In the genomic region with DNA sequence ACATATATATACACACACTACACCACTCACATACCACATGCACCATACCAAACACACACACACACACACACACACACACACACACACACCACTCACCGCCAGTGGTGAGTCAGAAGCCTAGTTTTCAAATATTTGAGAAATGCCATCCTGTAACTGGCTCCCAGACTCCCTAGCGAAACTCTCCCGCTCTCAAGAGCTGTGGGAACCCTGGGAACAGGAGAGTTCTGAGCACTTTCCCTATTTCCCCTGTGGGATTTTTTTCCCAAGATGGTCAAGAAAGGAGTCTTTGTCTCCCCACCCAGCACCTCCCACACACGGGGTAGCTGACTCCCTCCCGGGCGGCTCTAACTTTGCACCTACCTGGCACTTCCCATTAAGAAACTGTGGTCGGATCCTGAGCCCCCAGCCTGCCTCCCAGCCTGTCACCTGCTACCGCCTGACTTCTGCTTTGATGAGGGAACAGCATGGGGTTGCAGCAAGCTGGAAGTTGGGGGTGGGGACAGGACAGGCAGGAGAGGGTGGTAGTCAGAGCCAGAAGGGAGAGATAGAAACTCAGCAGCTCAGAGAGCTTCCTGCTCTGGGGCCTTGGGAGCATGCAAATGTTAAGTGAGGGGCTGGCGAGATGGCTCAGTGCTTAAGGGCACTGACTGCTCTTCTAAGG, we compare ENCODE assay signal across 11 mouse cellular contexts. TPM values are rescaled to one million over a fixed set of nuclear protein-coding genes. Genes with fewer than 3 reads are reported as not detected.
DNase-seq lines count a peak whose midpoint lies in the region; ATAC-seq lines count a peak whose summit lies in the region.
"Had no signal": no experiment of that assay in that cellular context is flagged by ENCODE, and none has a peak within 500 bp of the region (broad histone marks: within the 10 kb centered on the region; RNA-seq: fewer than 3 reads in every experiment).

No protein-coding gene starts in this region.

- ATAC-seq in hindbrain, embryonic 12.5 days (ENCODE audit: low FRiP score): 0 out of 2 replicates have a peak, but pooled peaks have one; percentile 33
- no peak for ATAC-seq in hindbrain, embryonic 13.5 days (ENCODE audit: low FRiP score)
- peak; percentile 31; the same call in 1 of the 2 replicates for ATAC-seq in embryonic facial prominence, embryonic 14.5 days (ENCODE audit: low read depth)
- ATAC-seq: midbrain, embryonic 13.5 days had no signal

- H3K9me3 ChIP-seq in hindbrain, embryonic 12.5 days (replicated peaks): no peaks in the 10 kb centered on the region
- H3K9me3 ChIP-seq in hindbrain, embryonic 13.5 days: no peaks in the 10 kb centered on the region
- no peaks in the 10 kb centered on the region for H3K9me3 ChIP-seq in embryonic facial prominence, embryonic 14.5 days (ENCODE audit: control insufficient read depth, low read length)
- H3K9me3 ChIP-seq: embryonic facial prominence, embryonic 12.5 days; midbrain, embryonic 13.5 days had no signal

- H3K4me3 ChIP-seq in hindbrain, embryonic 12.5 days: no peak overlapping the region
- no peak overlapping the region for H3K4me3 ChIP-seq in hindbrain, embryonic 13.5 days
- H3K4me3 ChIP-seq in embryonic facial prominence, embryonic 14.5 days (ENCODE audit: low read depth, low read length): no peak overlapping the region
- H3K4me3 ChIP-seq: embryonic facial prominence, embryonic 12.5 days; midbrain, embryonic 13.5 days had no signal

- H3K27me3 ChIP-seq in hindbrain, embryonic 12.5 days: 0 out of 2 replicates have a peak, but pooled peaks cover 2% of the 10 kb centered on the region
- H3K27me3 ChIP-seq in hindbrain, embryonic 13.5 days: no peaks in the 10 kb centered on the region
- no peaks in the 10 kb centered on the region for H3K27me3 ChIP-seq in embryonic facial prominence, embryonic 14.5 days (replicated peaks; ENCODE audit: control insufficient read depth, insufficient read depth, low read length)
- H3K27me3 ChIP-seq: embryonic facial prominence, embryonic 12.5 days; midbrain, embryonic 13.5 days had no signal

- no peaks in the 10 kb centered on the region for H3K36me3 ChIP-seq in hindbrain, embryonic 12.5 days
- no peaks in the 10 kb centered on the region for H3K36me3 ChIP-seq in hindbrain, embryonic 13.5 days
- H3K36me3 ChIP-seq in embryonic facial prominence, embryonic 14.5 days (ENCODE audit: control insufficient read depth, insufficient read depth, low read length): no peaks in the 10 kb centered on the region
- H3K36me3 ChIP-seq: embryonic facial prominence, embryonic 12.5 days; midbrain, embryonic 13.5 days had no signal

- no peak overlapping the region; the same call in 1 of the 2 replicates for H3K9ac ChIP-seq in hindbrain, embryonic 12.5 days
- no peak overlapping the region for H3K9ac ChIP-seq in hindbrain, embryonic 13.5 days
- H3K9ac ChIP-seq in embryonic facial prominence, embryonic 14.5 days (ENCODE audit: low read depth, low read length): peak overlapping the region; percentile 35; the same call in 1 of the 2 replicates
- H3K9ac ChIP-seq: embryonic facial prominence, embryonic 12.5 days; midbrain, embryonic 13.5 days had no signal

- 16% methylated on average over 9 of the region's 9 CpGs for WGBS in hindbrain, embryonic 12.5 days
- 22% methylated on average over 9 of the region's 9 CpGs for WGBS in hindbrain, embryonic 13.5 days
- WGBS in embryonic facial prominence, embryonic 14.5 days: 9% methylated on average over 9 of the region's 9 CpGs

- DNase-seq in urinary bladder, postnatal 14 days (ENCODE audit: low spot score): peak; percentile 34
- no peak for DNase-seq in urinary bladder, adult 18-20 months (ENCODE audit: low spot score in 2 of 2)
- DNase-seq in embryonic facial prominence, embryonic 14.5 days (ENCODE audit: low spot score): no peak
- DNase-seq in yolk sac, embryonic 10.5 days (ENCODE audit: low spot score): peak; percentile 55
- DNase-seq in embryo, embryonic 9.5 days (ENCODE audit: extremely low spot score): no peak
- no peak for DNase-seq in cerebellum, adult 8-10 months
- DNase-seq: kidney, postnatal 4 days had no signal

- no peak overlapping the region for H3K4me2 ChIP-seq in hindbrain, embryonic 12.5 days (replicated peaks)
- no peak overlapping the region for H3K4me2 ChIP-seq in hindbrain, embryonic 13.5 days
- H3K4me2 ChIP-seq in embryonic facial prominence, embryonic 14.5 days (ENCODE audit: low read depth, low read length): peak overlapping the region; percentile 20; the same call in 1 of the 2 replicates
- H3K4me2 ChIP-seq: embryonic facial prominence, embryonic 12.5 days; midbrain, embryonic 13.5 days had no signal

- peak overlapping the region; percentile 23; the same call in 1 of the 2 replicates for H3K27ac ChIP-seq in hindbrain, embryonic 12.5 days
- no peak overlapping the region for H3K27ac ChIP-seq in hindbrain, embryonic 13.5 days
- H3K27ac ChIP-seq in embryonic facial prominence, embryonic 14.5 days (replicated peaks; ENCODE audit: low read depth, low read length): no peak overlapping the region
- H3K27ac ChIP-seq: embryonic facial prominence, embryonic 12.5 days; midbrain, embryonic 13.5 days had no signal

- peaks cover 8% of the 10 kb centered on the region for H3K4me1 ChIP-seq in hindbrain, embryonic 12.5 days
- peaks cover 4% of the 10 kb centered on the region; the same call in 1 of the 2 replicates for H3K4me1 ChIP-seq in hindbrain, embryonic 13.5 days (replicated peaks)
- H3K4me1 ChIP-seq in embryonic facial prominence, embryonic 14.5 days (ENCODE audit: control insufficient read depth, insufficient read depth, low read length): no peaks in the 10 kb centered on the region
- H3K4me1 ChIP-seq: embryonic facial prominence, embryonic 12.5 days; midbrain, embryonic 13.5 days had no signal

RNA-seq across cellular contexts. Expression of gene Pald1, which starts 11.3 kb away (rescaled TPM):
- polyA plus RNA-seq in hindbrain, embryonic 12.5 days (2016; fragmentation: Nextera tagmentation; extraction: Ambion mirVana): 34.5 and 39.3 TPM in 2 replicates
- 29.4 and 30.8 TPM in 2 replicates for polyA plus RNA-seq in hindbrain, embryonic 13.5 days (2015; fragmentation: Nextera tagmentation; extraction: Ambion mirVana)
- 20.7 and 21.1 TPM in 2 replicates for polyA plus RNA-seq in embryonic facial prominence, embryonic 14.5 days (2014; fragmentation: Nextera tagmentation; extraction: Ambion mirVana)

RNA-seq across cellular contexts. Expression of gene Nodal, which starts 23.2 kb away (rescaled TPM):
- polyA plus RNA-seq in hindbrain, embryonic 12.5 days (2016; fragmentation: Nextera tagmentation; extraction: Ambion mirVana): 0.10 TPM in 1 of 2 replicates, not detected in the other
- polyA plus RNA-seq in hindbrain, embryonic 13.5 days (2015; fragmentation: Nextera tagmentation; extraction: Ambion mirVana): 0.09 TPM in 1 of 2 replicates, not detected in the other
- 0.10 and 0.13 TPM in 2 replicates for polyA plus RNA-seq in embryonic facial prominence, embryonic 14.5 days (2014; fragmentation: Nextera tagmentation; extraction: Ambion mirVana)
- polyA plus RNA-seq: midbrain, embryonic 13.5 days had no signal

RNA-seq across cellular contexts. Expression of gene Eif4ebp2, which starts 57.9 kb away (rescaled TPM):
- polyA plus RNA-seq in hindbrain, embryonic 12.5 days (2016; fragmentation: Nextera tagmentation; extraction: Ambion mirVana): 63.2 and 71.0 TPM in 2 replicates
- polyA plus RNA-seq in hindbrain, embryonic 13.5 days (2015; fragmentation: Nextera tagmentation; extraction: Ambion mirVana): 66.3 and 66.4 TPM in 2 replicates
- 43.3 and 46.9 TPM in 2 replicates for polyA plus RNA-seq in embryonic facial prominence, embryonic 14.5 days (2014; fragmentation: Nextera tagmentation; extraction: Ambion mirVana)

Comparison
In these comparisons a context has a peak if more than half of its experiments do, and no peak if none do; other contexts are left out.
1. DNase-seq: peak in urinary bladder, postnatal 14 days (single experiment) and yolk sac, embryonic 10.5 days (single experiment); none in urinary bladder, adult 18-20 months (0 of 2), embryonic facial prominence, embryonic 14.5 days (single experiment), embryo, embryonic 9.5 days (single experiment) and cerebellum, adult 8-10 months (single experiment).